In genomic region chr5:127241136-127241924, GRCm38 (mm10) we compare ENCODE assay signal across 8 mouse cellular contexts. TPM values are rescaled to one million over a fixed set of nuclear protein-coding genes. Genes with fewer than 3 reads are reported as not detected.
DNase-seq lines count a peak whose midpoint lies in the region; ATAC-seq lines count a peak whose summit lies in the region.

Tmem132c (plus strand) TSS chr5:127241808.

- peak within 1 kb of the TSS; percentile 78 for H3K4me2 ChIP-seq in heart, embryonic 11.5 days
- H3K4me2 ChIP-seq in kidney, embryonic 16.5 days (replicated peaks; ENCODE audit: low read depth, low read length), result peak within 1 kb of the TSS; percentile 87
- H3K4me2 ChIP-seq in liver, embryonic 12.5 days, result peak within 1 kb of the TSS; percentile 59
- peak within 1 kb of the TSS; percentile 86 for H3K4me2 ChIP-seq in neural tube, embryonic 12.5 days (replicated peaks)

- WGBS in forebrain, embryonic 10.5 days, result under 1% methylated on average over 58 of the region's 58 CpGs
- WGBS in heart, embryonic 11.5 days (ENCODE audit: insufficient replicate concordance), result under 1% methylated on average over 55 of the region's 58 CpGs
- WGBS in kidney, embryonic 16.5 days, result 1% methylated on average over 45 of the region's 58 CpGs
- 2% methylated on average over 57 of the region's 58 CpGs for WGBS in liver, embryonic 12.5 days (ENCODE audit: insufficient replicate concordance)
- WGBS in neural tube, embryonic 12.5 days, result 1% methylated on average over 58 of the region's 58 CpGs

- ATAC-seq in heart, embryonic 11.5 days (replicated peaks; ENCODE audit: insufficient number of reproducible peaks, low FRiP score, low TSS enrichment), result peak; percentile 86
- ATAC-seq in kidney, embryonic 16.5 days (ENCODE audit: low FRiP score, low TSS enrichment), result peak; percentile 96
- ATAC-seq in liver, embryonic 12.5 days, result peak; percentile 63
- peak; percentile 88 for ATAC-seq in neural tube, embryonic 12.5 days (ENCODE audit: low FRiP score, low read depth)

- peaks cover 87% of the 10 kb centered on the region for H3K27me3 ChIP-seq in forebrain, embryonic 10.5 days (ENCODE audit: poor library complexity, severe bottlenecking)
- H3K27me3 ChIP-seq in heart, embryonic 11.5 days (ENCODE audit: control insufficient read depth, insufficient read depth, low read length), result peaks cover 47% of the 10 kb centered on the region
- peaks cover 76% of the 10 kb centered on the region for H3K27me3 ChIP-seq in kidney, embryonic 16.5 days (ENCODE audit: insufficient read depth, low read length)
- H3K27me3 ChIP-seq in liver, embryonic 12.5 days (replicated peaks), result peaks cover 64% of the 10 kb centered on the region
- H3K27me3 ChIP-seq in neural tube, embryonic 12.5 days (replicated peaks), result peaks cover 23% of the 10 kb centered on the region

- no peaks in the 10 kb centered on the region for H3K36me3 ChIP-seq in forebrain, embryonic 10.5 days (replicated peaks)
- H3K36me3 ChIP-seq in heart, embryonic 11.5 days (ENCODE audit: control insufficient read depth, insufficient read depth, low read length), result no peaks in the 10 kb centered on the region
- H3K36me3 ChIP-seq in kidney, embryonic 16.5 days (ENCODE audit: insufficient read depth, low read length), result no peaks in the 10 kb centered on the region
- H3K36me3 ChIP-seq in liver, embryonic 12.5 days, result no peaks in the 10 kb centered on the region
- no peaks in the 10 kb centered on the region for H3K36me3 ChIP-seq in neural tube, embryonic 12.5 days

- H3K4me1 ChIP-seq in forebrain, embryonic 10.5 days, result peaks cover 50% of the 10 kb centered on the region
- H3K4me1 ChIP-seq in heart, embryonic 11.5 days (ENCODE audit: control insufficient read depth, insufficient read depth, low read length), result no peaks in the 10 kb centered on the region
- peaks cover 15% of the 10 kb centered on the region for H3K4me1 ChIP-seq in kidney, embryonic 16.5 days (ENCODE audit: insufficient read depth, low read length)
- no peaks in the 10 kb centered on the region for H3K4me1 ChIP-seq in liver, embryonic 12.5 days
- H3K4me1 ChIP-seq in neural tube, embryonic 12.5 days, result peaks cover 27% of the 10 kb centered on the region

- peaks cover 7% of the 10 kb centered on the region; the same call in 1 of the 2 replicates for H3K9me3 ChIP-seq in forebrain, embryonic 10.5 days
- H3K9me3 ChIP-seq in heart, embryonic 11.5 days (replicated peaks; ENCODE audit: control insufficient read depth, low read length), result no peaks in the 10 kb centered on the region
- no peaks in the 10 kb centered on the region; the same call in 1 of the 2 replicates for H3K9me3 ChIP-seq in kidney, embryonic 16.5 days (ENCODE audit: low read length)
- no peaks in the 10 kb centered on the region; the same call in 1 of the 2 replicates for H3K9me3 ChIP-seq in liver, embryonic 12.5 days (replicated peaks)
- H3K9me3 ChIP-seq in neural tube, embryonic 12.5 days, result no peaks in the 10 kb centered on the region

- peak within 1 kb of the TSS; percentile 30; the same call in 1 of the 2 replicates for H3K9ac ChIP-seq in heart, embryonic 11.5 days (ENCODE audit: low read depth, low read length)
- peak within 1 kb of the TSS; percentile 51 for H3K9ac ChIP-seq in kidney, embryonic 16.5 days (replicated peaks; ENCODE audit: low read length)
- no peak within 1 kb of the TSS for H3K9ac ChIP-seq in liver, embryonic 12.5 days
- H3K9ac ChIP-seq in neural tube, embryonic 12.5 days, result peak within 1 kb of the TSS; percentile 61

- peak within 1 kb of the TSS; percentile 87 for H3K27ac ChIP-seq in forebrain, embryonic 10.5 days
- H3K27ac ChIP-seq in heart, embryonic 11.5 days (ENCODE audit: low read depth, low read length), result no peak within 1 kb of the TSS
- no peak within 1 kb of the TSS for H3K27ac ChIP-seq in kidney, embryonic 16.5 days (ENCODE audit: low read length)
- H3K27ac ChIP-seq in liver, embryonic 12.5 days, result no peak within 1 kb of the TSS
- no peak within 1 kb of the TSS for H3K27ac ChIP-seq in neural tube, embryonic 12.5 days

- H3K4me3 ChIP-seq in forebrain, embryonic 10.5 days, result peak within 1 kb of the TSS; percentile 80
- H3K4me3 ChIP-seq in heart, embryonic 11.5 days (ENCODE audit: low read depth, low read length), result peak within 1 kb of the TSS; percentile 53
- peak within 1 kb of the TSS; percentile 62 for H3K4me3 ChIP-seq in kidney, embryonic 16.5 days (ENCODE audit: low read length)
- H3K4me3 ChIP-seq in liver, embryonic 12.5 days, result peak within 1 kb of the TSS; percentile 38
- H3K4me3 ChIP-seq in neural tube, embryonic 12.5 days, result peak within 1 kb of the TSS; percentile 69

- DNase-seq in thymus, postnatal 25 days, result peak; percentile 10
- no peak for DNase-seq in thymus, postnatal 0 days (ENCODE audit: low spot score)
- peak; percentile 91 for DNase-seq in forebrain, embryonic 10.5 days (ENCODE audit: extremely low spot score, low spot score)
- DNase-seq in urinary bladder, postnatal 14 days (ENCODE audit: low spot score), result peak; percentile 76

RNA-seq across cellular contexts. Expression of gene Tmem132c, which starts in this region (rescaled TPM):
- 0.26 and 0.51 TPM in 2 replicates for polyA plus RNA-seq in thymus, postnatal 0 days (2015; fragmentation: Nextera tagmentation; extraction: Ambion mirVana)
- polyA plus RNA-seq in forebrain, embryonic 10.5 days (2016; fragmentation: Nextera tagmentation; extraction: Ambion mirVana), result 27.9 and 28.2 TPM in 2 replicates
- 3.5 and 4.3 TPM in 2 replicates for polyA plus RNA-seq in heart, embryonic 11.5 days (2014; fragmentation: Nextera tagmentation; extraction: Ambion mirVana)
- 1.3 and 1.5 TPM in 2 replicates for polyA plus RNA-seq in kidney, embryonic 16.5 days (2015; fragmentation: Nextera tagmentation; extraction: Ambion mirVana)
- 0.27 and 0.57 TPM in 2 replicates for polyA plus RNA-seq in liver, embryonic 12.5 days (2016; fragmentation: Nextera tagmentation; extraction: Ambion mirVana)
- 22.1 and 24.5 TPM in 2 replicates for polyA plus RNA-seq in neural tube, embryonic 12.5 days (2016; fragmentation: Nextera tagmentation; extraction: Ambion mirVana)

Comparison
In these comparisons a context has a peak if more than half of its experiments do, and no peak if none do; other contexts are left out.
1. Peak in ATAC-seq, H3K4me3 ChIP-seq and H3K4me2 ChIP-seq in liver, embryonic 12.5 days; RNA of the gene not detected or under 1 TPM.